8 mouse cellular contexts compared by ENCODE assay signal in genomic region chr9:103761647-103762084, GRCm38 (mm10). TPM values are rescaled to one million over a fixed set of nuclear protein-coding genes. Genes with fewer than 3 reads are reported as not detected.
DNase-seq lines count a peak whose midpoint lies in the region; ATAC-seq lines count a peak whose summit lies in the region.

Gene Tmem108, minus strand, starts transcription at chr9:103761837.

- peak within 1 kb of the TSS; percentile 35 for H3K4me3 ChIP-seq in brown adipose tissue, adult 24 weeks (ENCODE audit: insufficient read depth, low read depth, low read length)
- peak within 1 kb of the TSS; percentile 69 for H3K4me3 ChIP-seq in forebrain, embryonic 14.5 days (ENCODE audit: low read depth, low read length)
- peak within 1 kb of the TSS; percentile 52 for H3K4me3 ChIP-seq in liver, embryonic 15.5 days (replicated peaks)
- peak within 1 kb of the TSS; percentile 85 for H3K4me3 ChIP-seq in neural tube, embryonic 14.5 days (ENCODE audit: low read depth, low read length)

- 0 out of 2 replicates have a peak, but pooled peaks cover 2% of the 10 kb centered on the region for H3K27me3 ChIP-seq in forebrain, embryonic 14.5 days (replicated peaks; ENCODE audit: control insufficient read depth, insufficient read depth, low read length)
- peaks cover 49% of the 10 kb centered on the region for H3K27me3 ChIP-seq in liver, embryonic 15.5 days
- no peaks in the 10 kb centered on the region for H3K27me3 ChIP-seq in neural tube, embryonic 14.5 days (ENCODE audit: control insufficient read depth, insufficient read depth, low read length)

- H3K4me1 ChIP-seq in brown adipose tissue, adult 24 weeks (ENCODE audit: control insufficient read depth, insufficient read depth, insufficient read length, low read length), result no peaks in the 10 kb centered on the region
- peaks cover 15% of the 10 kb centered on the region; the same call in 1 of the 2 replicates for H3K4me1 ChIP-seq in forebrain, embryonic 14.5 days (ENCODE audit: control insufficient read depth, insufficient read depth, low read length)
- H3K4me1 ChIP-seq in liver, embryonic 15.5 days (replicated peaks), result peaks cover 8% of the 10 kb centered on the region; the same call in 1 of the 2 replicates
- H3K4me1 ChIP-seq in neural tube, embryonic 14.5 days (ENCODE audit: control insufficient read depth, insufficient read depth, low read length), result peaks cover 3% of the 10 kb centered on the region; the same call in 1 of the 2 replicates

- no peak within 1 kb of the TSS for H3K27ac ChIP-seq in brown adipose tissue, adult 24 weeks (replicated peaks; ENCODE audit: low read depth, low read length)
- peak within 1 kb of the TSS; percentile 58 for H3K27ac ChIP-seq in forebrain, embryonic 14.5 days (ENCODE audit: low read depth, low read length)
- H3K27ac ChIP-seq in liver, embryonic 15.5 days (replicated peaks), result no peak within 1 kb of the TSS
- peak within 1 kb of the TSS; percentile 65 for H3K27ac ChIP-seq in neural tube, embryonic 14.5 days (ENCODE audit: low read depth, low read length)

- DNase-seq in 3134 (ENCODE audit: extremely low read depth, insufficient read length, low spot score), result peak; percentile 5
- DNase-seq in forebrain, embryonic 14.5 days (ENCODE audit: low spot score), result peak; percentile 96
- peak; percentile 85 for DNase-seq in heart, postnatal 14 days
- peak; percentile 16 for DNase-seq in large intestine, adult 2 months (ENCODE audit: low read depth, low spot score)
- peak; percentile 82 for DNase-seq in telencephalon, adult 2 months (ENCODE audit: low read depth, low spot score)

- peak within 1 kb of the TSS; percentile 83 for H3K9ac ChIP-seq in forebrain, embryonic 14.5 days (ENCODE audit: low read length)
- H3K9ac ChIP-seq in liver, embryonic 15.5 days, result no peak within 1 kb of the TSS
- peak within 1 kb of the TSS; percentile 83 for H3K9ac ChIP-seq in neural tube, embryonic 14.5 days (replicated peaks; ENCODE audit: low read depth, low read length)

- no peaks in the 10 kb centered on the region for H3K36me3 ChIP-seq in forebrain, embryonic 14.5 days (ENCODE audit: control insufficient read depth, insufficient read depth, low read length)
- H3K36me3 ChIP-seq in liver, embryonic 15.5 days (replicated peaks), result no peaks in the 10 kb centered on the region
- no peaks in the 10 kb centered on the region for H3K36me3 ChIP-seq in neural tube, embryonic 14.5 days (ENCODE audit: control insufficient read depth, insufficient read depth, low read length)

- under 1% methylated on average over 51 of the region's 51 CpGs for WGBS in forebrain, embryonic 14.5 days
- WGBS in large intestine, adult 2 months, result 2% methylated on average over 51 of the region's 51 CpGs
- WGBS in liver, embryonic 15.5 days (ENCODE audit: insufficient replicate concordance), result under 1% methylated on average over 51 of the region's 51 CpGs
- 2% methylated on average over 21 of the region's 51 CpGs for WGBS in neural tube, embryonic 14.5 days

- peak within 1 kb of the TSS; percentile 66 for H3K4me2 ChIP-seq in forebrain, embryonic 14.5 days (ENCODE audit: low read length)
- H3K4me2 ChIP-seq in liver, embryonic 15.5 days, result peak within 1 kb of the TSS; percentile 70
- peak within 1 kb of the TSS; percentile 58 for H3K4me2 ChIP-seq in neural tube, embryonic 14.5 days (ENCODE audit: low read depth, low read length)

- peak; percentile 97 for ATAC-seq in forebrain, embryonic 14.5 days
- peak; percentile 70 for ATAC-seq in liver, embryonic 15.5 days (ENCODE audit: insufficient read depth)
- ATAC-seq in neural tube, embryonic 14.5 days (ENCODE audit: low read depth), result peak; percentile 96

- intact Hi-C loops in heart, postnatal 14 days (cut with DNase I), result loop anchor here (1.0 kb wide), 1 partner anchor 137 kb away; no protein-coding TSS in a partner anchor

- H3K9me3 ChIP-seq in forebrain, embryonic 14.5 days (replicated peaks; ENCODE audit: control insufficient read depth, low read length), result no peaks in the 10 kb centered on the region
- H3K9me3 ChIP-seq in liver, embryonic 15.5 days (replicated peaks), result no peaks in the 10 kb centered on the region
- H3K9me3 ChIP-seq in neural tube, embryonic 14.5 days (ENCODE audit: control insufficient read depth, low read length), result no peaks in the 10 kb centered on the region

RNA-seq across cellular contexts. Expression of gene Tmem108, which starts in this region (rescaled TPM):
- not detected in 2 replicates for polyA plus RNA-seq in brown adipose tissue, adult 24 weeks (2012; ENCODE audit: insufficient read depth, insufficient read length, missing spikeins)
- polyA plus RNA-seq in forebrain, embryonic 14.5 days (2014; fragmentation: Nextera tagmentation; extraction: Ambion mirVana), result 41.5 and 62.0 TPM in 2 replicates
- total RNA-seq in heart, postnatal 14 days (2021), result 1 to 10 TPM; 5.4 to 5.7 TPM
- polyA plus RNA-seq in large intestine, adult 2 months (2012; rRNA removed), result 0.59 and 0.74 TPM in 2 replicates
- polyA plus RNA-seq in liver, embryonic 15.5 days (2015; fragmentation: Nextera tagmentation; extraction: Ambion mirVana), result 1.1 and 1.4 TPM in 2 replicates
- 32.4 and 38.0 TPM in 2 replicates for polyA plus RNA-seq in neural tube, embryonic 14.5 days (2014; fragmentation: Nextera tagmentation; extraction: Ambion mirVana)

Comparison
In these comparisons a context has a peak if more than half of its experiments do, and no peak if none do; other contexts are left out.
1. RNA of gene Tmem108 (polyA plus RNA-seq): 41.5 to 62.0 TPM in forebrain, embryonic 14.5 days and 32.4 to 38.0 TPM in neural tube, embryonic 14.5 days; 1.1 to 1.4 TPM in liver, embryonic 15.5 days, 0.59 to 0.74 TPM in large intestine, adult 2 months and not detected in brown adipose tissue, adult 24 weeks; every median in the first group is over 10 times any median in the second.
2. Peak in DNase-seq in large intestine, adult 2 months; RNA of the gene not detected or under 1 TPM.
3. DNase-seq: peak in every context shown above with its lines; median percentile 96 in forebrain, embryonic 14.5 days; 85 in heart, postnatal 14 days; 82 in telencephalon, adult 2 months; 16 in large intestine, adult 2 months; 5 in 3134.
4. H3K27ac ChIP-seq: peak in forebrain, embryonic 14.5 days (single experiment) and neural tube, embryonic 14.5 days (single experiment); none in brown adipose tissue, adult 24 weeks (single experiment) and liver, embryonic 15.5 days (single experiment).
5. H3K4me3 ChIP-seq: peak in every context shown above with its lines; median percentile 85 in neural tube, embryonic 14.5 days; 69 in forebrain, embryonic 14.5 days; 52 in liver, embryonic 15.5 days; 35 in brown adipose tissue, adult 24 weeks.
6. Peak in every context shown above with its lines, with median percentiles within 50 percentile points of each other: ATAC-seq and H3K4me2 ChIP-seq.